Mouse (Mus musculus) limb, embryonic 13.5 days (tissue): ENCODE data around the gene Sh3pxd2a. TPM values are rescaled to one million over a fixed set of nuclear protein-coding genes. Genes with fewer than 3 reads are reported as not detected.

Experiments
- ATAC-seq: fragments of 200-750 bp; cut with Nextera tagmentation; 2 replicates; pipeline ENCODE4 v1.8.0; 2017; ENCODE audit warnings: low read depth, moderate number of reproducible peaks, moderate TSS enrichment; ENCODE audit not compliant: low FRiP score
- H3K27ac ChIP-seq: fragments of 300-500 bp; sonication (generic); 2 replicates; pipeline ENCODE4 v1.5.1; 2015; ENCODE audit warnings: inconsistent platforms, mild to moderate bottlenecking, moderate library complexity
- H3K27me3 ChIP-seq: fragments of 300-500 bp; sonication (generic); 2 replicates; pipeline ENCODE4 v1.6.1; 2015; ENCODE audit warnings: mild to moderate bottlenecking, inconsistent platforms
- H3K36me3 ChIP-seq: fragments of 300-500 bp; sonication (generic); 2 replicates; pipeline ENCODE4 v1.6.1; 2015; ENCODE audit warnings: inconsistent platforms, mild to moderate bottlenecking, moderate library complexity
- H3K4me1 ChIP-seq: fragments of 300-500 bp; sonication (generic); 2 replicates; pipeline ENCODE4 v1.6.1; 2015; ENCODE audit warnings: inconsistent platforms
- H3K4me2 ChIP-seq: fragments of 300-500 bp; sonication (generic); replicated peaks from 2 replicates; pipeline ENCODE4 v1.6.1; 2015; ENCODE audit warnings: inconsistent platforms, mild to moderate bottlenecking, moderate library complexity
- H3K4me3 ChIP-seq: fragments of 300-500 bp; sonication (generic); 2 replicates; pipeline ENCODE4 v1.5.1; 2015; ENCODE audit warnings: moderate library complexity, mild to moderate bottlenecking, inconsistent platforms
- H3K9ac ChIP-seq: fragments of 300-500 bp; sonication (generic); 2 replicates; pipeline ENCODE4 v1.6.1; 2015; ENCODE audit warnings: mild to moderate bottlenecking, inconsistent platforms
- H3K9me3 ChIP-seq: fragments of 300-500 bp; sonication (generic); 2 replicates; pipeline ENCODE4 v1.6.1; 2016; ENCODE audit warnings: inconsistent platforms
- WGBS: fragments of 180-500 bp; shearing (Covaris S2); methylation state at CpG from one replicate; pipeline ENCODE4 v1.1.7; 2015; 5-methylcytosine and 5-hydroxymethylcytosine counted together
- polyA plus RNA-seq: library from polyadenylated mRNA; unstranded; fragments of >200 nt; fragmentation: Nextera tagmentation; extraction: Ambion mirVana; gene quantifications from 2 replicates; pipeline ENCODE4 v1.2.1, GENCODE M21; 2015

The Sh3pxd2a gene
- polyA plus RNA-seq, 1 experiment from 2014 or later, result 10.1 TPM

DNA sequence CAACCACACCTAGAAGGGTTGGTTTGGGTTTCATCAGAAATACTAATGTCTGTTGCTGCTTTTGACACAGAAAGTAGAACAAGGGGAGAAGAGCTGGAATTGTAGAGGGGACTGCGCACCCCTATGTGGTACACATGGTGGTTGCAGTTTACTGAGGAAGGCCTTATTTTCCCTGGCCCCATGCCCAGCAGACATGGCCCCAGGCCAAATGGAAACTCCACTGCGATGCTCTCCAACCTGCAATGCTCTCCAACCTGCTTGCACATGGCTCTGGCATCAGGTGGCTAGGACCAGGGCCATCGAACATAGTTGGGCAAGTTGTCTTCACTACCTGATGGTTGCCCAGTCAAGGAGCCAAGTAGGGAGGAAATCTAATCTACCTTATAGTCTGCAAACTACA, 35.0 kb downstream of the Sh3pxd2a start:
- ATAC-seq, result no peak; the same call in 1 of the 2 replicates
- Histone ChIP-seq H3K27ac (no peak overlapping the region), H3K9me3 (no peaks in the 10 kb centered on the region), H3K4me1 (peaks cover 45% of the 10 kb centered on the region), H3K36me3 (0 out of 2 replicates have a peak, but pooled peaks cover under 1% of the 10 kb centered on the region), H3K27me3 (no peaks in the 10 kb centered on the region; the same call in 1 of the 2 replicates), H3K4me3 (no peak overlapping the region), H3K9ac (no peak overlapping the region), H3K4me2 (no peak overlapping the region)
- WGBS, result 73% methylated on average over 3 of the region's 3 CpGs

DNA sequence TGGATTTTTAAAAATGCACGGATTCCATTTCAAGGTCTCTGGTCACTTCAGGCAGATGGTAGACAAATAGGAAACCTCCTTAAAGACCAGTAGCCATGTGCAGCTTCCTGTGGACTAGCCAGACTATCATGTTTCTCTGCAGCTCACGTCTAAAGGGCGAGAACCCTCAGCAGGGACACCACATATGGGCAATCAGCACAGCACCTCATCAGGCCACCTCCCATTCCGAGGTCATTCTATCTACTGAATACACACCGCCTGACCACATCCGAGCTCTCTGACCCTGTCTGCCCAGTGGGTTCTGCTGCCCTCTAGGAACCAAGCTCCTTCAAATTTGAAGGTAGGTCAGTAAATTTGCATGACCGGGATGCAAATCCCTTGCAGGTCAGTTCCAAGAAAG, 35.4 kb downstream of the Sh3pxd2a start:
- peaks cover 47% of the 10 kb centered on the region for H3K4me1 ChIP-seq
- 34% methylated on average over 7 of the region's 7 CpGs for WGBS
- H3K27me3 ChIP-seq, result no peaks in the 10 kb centered on the region; the same call in 1 of the 2 replicates
- no peak overlapping the region for H3K27ac ChIP-seq
- no peaks in the 10 kb centered on the region for H3K9me3 ChIP-seq
- 0 out of 2 replicates have a peak, but pooled peaks cover 4% of the 10 kb centered on the region for H3K36me3 ChIP-seq
- H3K4me2 ChIP-seq, result no peak overlapping the region
- no peak; the same call in 1 of the 2 replicates for ATAC-seq
- no peak overlapping the region for H3K9ac ChIP-seq
- no peak overlapping the region for H3K4me3 ChIP-seq

DNA sequence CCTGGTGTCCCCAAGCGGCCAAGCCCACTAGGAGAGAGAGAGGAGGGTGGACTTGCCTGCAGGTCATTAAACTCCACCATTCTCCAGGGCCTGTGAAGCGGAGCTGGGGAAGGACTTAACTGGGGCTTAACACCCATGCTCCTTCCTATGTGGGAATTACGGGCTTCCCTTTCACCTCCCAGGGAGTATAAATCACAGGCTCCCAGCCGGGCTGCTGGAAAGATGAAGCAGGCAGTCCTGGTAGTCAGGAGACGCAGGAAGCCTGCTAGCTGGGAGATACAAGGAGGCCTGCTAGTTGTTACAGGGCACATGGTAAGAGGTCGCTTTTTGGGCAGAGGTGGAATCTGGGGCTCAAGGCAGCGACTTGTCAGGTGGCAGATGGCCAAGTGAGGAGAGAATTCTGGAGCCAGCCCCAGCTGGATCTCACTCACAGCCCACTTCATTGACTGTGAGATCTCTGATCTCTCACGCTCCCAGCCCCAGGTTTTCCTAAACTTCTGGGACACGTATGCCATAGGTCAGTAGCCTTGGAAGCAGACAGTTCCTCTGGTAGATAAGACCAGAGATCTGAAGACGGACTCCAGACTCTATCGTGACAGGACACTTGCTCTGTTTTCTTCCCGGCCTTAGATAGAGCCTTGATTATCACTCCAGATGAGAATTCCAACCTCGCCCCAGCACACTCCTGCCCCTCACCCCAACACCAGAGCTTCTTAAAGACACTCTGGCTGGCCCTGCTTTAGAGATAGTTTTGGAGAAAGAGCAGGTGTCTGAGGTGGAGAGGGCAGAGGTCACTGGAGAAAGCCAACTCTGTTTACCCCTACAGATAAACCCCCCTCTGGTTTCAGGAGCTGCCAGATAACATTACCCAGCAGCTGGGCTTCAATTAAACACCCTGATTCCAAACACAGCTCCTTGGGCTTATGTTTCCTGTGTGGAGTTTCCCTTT, 36.1 kb downstream of the Sh3pxd2a start:
- ATAC-seq, result peak; percentile 30; the same call in 1 of the 2 replicates
- peak overlapping the region; percentile 58; the same call in 1 of the 2 replicates for H3K27ac ChIP-seq

DNA sequence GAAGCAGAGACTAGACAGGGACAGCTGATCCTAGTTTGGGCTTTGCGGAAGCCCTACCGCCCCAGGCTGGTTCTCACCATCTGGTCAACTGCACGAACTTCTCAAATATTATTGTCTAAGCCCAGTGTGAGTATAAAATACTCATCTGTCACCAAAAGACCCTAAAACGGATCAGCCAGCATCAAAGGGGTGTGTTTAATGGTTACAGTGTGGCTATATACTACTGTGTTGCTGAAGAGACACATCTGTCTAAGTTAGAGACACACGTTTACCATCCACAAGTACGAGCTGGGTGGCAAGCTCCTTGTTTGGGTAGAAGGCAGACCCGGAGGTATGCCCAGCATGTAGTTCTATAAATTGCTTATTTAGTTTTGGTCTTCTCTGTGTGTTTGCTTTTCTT, 40.6 kb downstream of the Sh3pxd2a start:
- H3K9ac ChIP-seq, result no peak overlapping the region
- H3K4me1 ChIP-seq, result peaks cover 34% of the 10 kb centered on the region
- 0 out of 2 replicates have a peak, but pooled peaks cover 6% of the 10 kb centered on the region for H3K36me3 ChIP-seq
- no peak overlapping the region for H3K4me2 ChIP-seq
- 63% methylated on average over 7 of the region's 7 CpGs for WGBS
- H3K9me3 ChIP-seq, result no peaks in the 10 kb centered on the region
- H3K27me3 ChIP-seq, result no peaks in the 10 kb centered on the region
- H3K27ac ChIP-seq, result no peak overlapping the region
- no peak overlapping the region for H3K4me3 ChIP-seq
- ATAC-seq, result no peak

More for the DNA sequence above, 36.1 kb downstream of the Sh3pxd2a start:
- Histone ChIP-seq H3K27me3 (no peaks in the 10 kb centered on the region; the same call in 1 of the 2 replicates), H3K9ac (no peak overlapping the region), H3K4me3 (no peak overlapping the region), H3K36me3 (0 out of 2 replicates have a peak, but pooled peaks cover 4% of the 10 kb centered on the region), H3K4me2 (peak overlapping the region; percentile 16; the same call in 1 of the 2 replicates), H3K4me1 (peaks cover 47% of the 10 kb centered on the region), H3K9me3 (no peaks in the 10 kb centered on the region)
- 17% methylated on average over 13 of the region's 13 CpGs for WGBS

DNA sequence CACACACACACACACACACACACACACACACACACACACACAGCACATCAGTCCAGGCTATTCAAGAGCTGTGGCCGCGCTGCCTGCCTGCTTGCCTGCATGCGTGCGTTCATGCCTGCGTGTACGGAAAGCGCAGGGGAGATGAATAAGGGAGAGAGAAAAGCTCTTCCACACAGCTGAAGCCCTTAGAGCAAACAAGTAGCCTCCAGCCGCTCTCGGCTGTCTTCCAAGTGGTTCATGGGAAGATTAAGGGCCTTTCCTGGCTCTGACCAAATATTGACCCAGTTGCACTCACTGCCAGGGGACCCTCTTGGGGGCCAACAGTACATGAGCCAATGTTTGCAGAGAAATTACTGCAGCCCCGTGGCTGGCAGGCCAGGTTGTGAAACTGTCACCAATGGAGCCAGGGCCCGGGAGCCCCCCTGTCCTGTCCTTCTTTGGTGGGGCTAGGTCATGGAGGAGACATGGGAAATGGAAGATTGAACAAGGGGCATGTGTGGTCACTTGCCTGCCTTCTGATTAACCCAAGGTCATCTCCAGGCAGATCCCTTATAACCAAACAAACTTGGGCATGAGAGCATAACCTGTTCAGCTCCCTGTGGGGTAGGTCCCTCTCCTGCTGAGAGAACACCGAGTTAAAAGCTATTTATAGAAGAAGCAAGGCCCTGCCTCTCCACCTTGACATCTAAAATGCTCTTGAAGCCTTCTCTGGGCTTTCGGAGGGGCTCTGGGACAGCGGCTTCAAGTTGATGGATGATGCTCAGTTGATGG, 42.9 kb downstream of the Sh3pxd2a start:
- WGBS, result 68% methylated on average over 14 of the region's 14 CpGs
- no peak overlapping the region for H3K4me2 ChIP-seq
- H3K27ac ChIP-seq, result no peak overlapping the region
- no peak for ATAC-seq
- H3K9me3 ChIP-seq, result no peaks in the 10 kb centered on the region
- H3K27me3 ChIP-seq, result no peaks in the 10 kb centered on the region
- H3K4me1 ChIP-seq, result peaks cover 29% of the 10 kb centered on the region
- H3K4me3 ChIP-seq, result no peak overlapping the region
- 0 out of 2 replicates have a peak, but pooled peaks cover 6% of the 10 kb centered on the region for H3K36me3 ChIP-seq
- no peak overlapping the region for H3K9ac ChIP-seq

DNA sequence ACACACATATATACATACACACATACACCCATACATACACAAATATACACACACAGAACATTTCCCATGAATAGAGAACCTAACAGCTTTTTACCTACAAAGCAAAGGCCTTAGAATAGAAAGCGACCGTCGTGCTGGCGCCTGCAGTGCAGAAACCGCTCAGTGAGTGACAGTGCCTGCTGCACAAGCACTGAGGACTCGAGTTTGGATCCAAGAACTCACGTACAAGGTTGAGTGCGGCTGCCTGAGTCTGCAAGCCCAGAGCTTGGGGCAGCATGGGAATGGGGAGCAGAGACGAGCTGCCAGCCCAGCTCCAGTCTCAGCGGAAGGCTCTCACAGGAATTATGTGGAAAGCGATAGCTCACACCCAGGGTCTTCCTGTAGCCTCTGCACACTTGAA, 43.7 kb downstream of the Sh3pxd2a start:
- no peak overlapping the region for H3K27ac ChIP-seq

DNA sequence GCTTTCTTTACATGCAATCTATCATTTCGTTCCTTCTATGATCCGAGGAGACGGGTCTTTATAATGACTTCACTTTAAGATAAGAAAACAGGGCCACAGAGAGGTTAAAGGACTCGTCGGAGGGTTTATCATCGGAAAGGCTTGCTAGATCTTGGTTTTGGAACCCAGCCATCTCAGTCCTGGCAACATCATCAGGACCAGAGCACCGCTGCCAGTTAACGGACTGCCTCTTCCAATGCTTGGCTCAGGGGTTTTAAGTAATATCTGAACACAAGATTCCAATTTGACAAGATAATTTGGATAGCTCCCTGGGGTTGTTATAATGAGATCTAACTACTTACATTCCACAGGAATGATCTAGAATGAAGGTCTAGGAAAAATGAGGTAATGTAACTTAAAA, 45.0 kb downstream of the Sh3pxd2a start:
- Histone ChIP-seq H3K27me3 (no peaks in the 10 kb centered on the region), H3K9ac (no peak overlapping the region), H3K9me3 (no peaks in the 10 kb centered on the region), H3K4me2 (no peak overlapping the region), H3K4me3 (no peak overlapping the region), H3K36me3 (0 out of 2 replicates have a peak, but pooled peaks cover 6% of the 10 kb centered on the region), H3K27ac (no peak overlapping the region), H3K4me1 (peaks cover 46% of the 10 kb centered on the region)
- ATAC-seq, result no peak
- 77% methylated on average over 8 of the region's 8 CpGs for WGBS

More for the DNA sequence above, 43.7 kb downstream of the Sh3pxd2a start:
- ATAC-seq, result no peak
- peaks cover 33% of the 10 kb centered on the region for H3K4me1 ChIP-seq
- H3K27me3 ChIP-seq, result no peaks in the 10 kb centered on the region
- no peak overlapping the region for H3K9ac ChIP-seq
- no peak overlapping the region for H3K4me3 ChIP-seq
- H3K9me3 ChIP-seq, result no peaks in the 10 kb centered on the region
- H3K4me2 ChIP-seq, result no peak overlapping the region
- H3K36me3 ChIP-seq, result 0 out of 2 replicates have a peak, but pooled peaks cover 6% of the 10 kb centered on the region
- 87% methylated on average over 11 of the region's 11 CpGs for WGBS

DNA sequence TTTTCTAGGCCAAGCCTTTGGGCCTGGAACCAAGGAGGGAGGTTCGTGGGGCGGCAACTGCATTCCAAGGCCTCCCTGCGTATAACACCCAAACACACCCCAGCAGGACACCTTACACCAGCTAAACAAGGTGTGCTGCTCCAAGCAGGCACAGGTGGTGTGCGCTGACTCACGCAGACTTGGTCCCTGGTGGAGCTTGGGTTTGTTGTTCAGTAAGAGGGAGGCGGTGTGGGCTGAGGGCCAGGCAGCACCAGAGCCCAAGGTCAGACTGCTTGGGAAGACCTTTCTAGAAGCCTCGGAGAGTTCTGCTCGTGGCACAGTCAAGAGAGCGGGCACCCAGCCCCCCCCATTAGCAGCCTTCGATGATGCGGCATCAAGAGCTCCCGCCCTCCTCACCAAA, 48.0 kb downstream of the Sh3pxd2a start:
- ATAC-seq, result no peak
- Histone ChIP-seq H3K4me2 (no peak overlapping the region), H3K4me3 (no peak overlapping the region), H3K9me3 (no peaks in the 10 kb centered on the region), H3K27ac (no peak overlapping the region), H3K27me3 (no peaks in the 10 kb centered on the region), H3K36me3 (0 out of 2 replicates have a peak, but pooled peaks cover 3% of the 10 kb centered on the region), H3K9ac (0 out of 2 replicates have a peak overlapping the region, but pooled peaks have one; percentile 4), H3K4me1 (peaks cover 39% of the 10 kb centered on the region)
- WGBS, result 88% methylated on average over 12 of the region's 12 CpGs

DNA sequence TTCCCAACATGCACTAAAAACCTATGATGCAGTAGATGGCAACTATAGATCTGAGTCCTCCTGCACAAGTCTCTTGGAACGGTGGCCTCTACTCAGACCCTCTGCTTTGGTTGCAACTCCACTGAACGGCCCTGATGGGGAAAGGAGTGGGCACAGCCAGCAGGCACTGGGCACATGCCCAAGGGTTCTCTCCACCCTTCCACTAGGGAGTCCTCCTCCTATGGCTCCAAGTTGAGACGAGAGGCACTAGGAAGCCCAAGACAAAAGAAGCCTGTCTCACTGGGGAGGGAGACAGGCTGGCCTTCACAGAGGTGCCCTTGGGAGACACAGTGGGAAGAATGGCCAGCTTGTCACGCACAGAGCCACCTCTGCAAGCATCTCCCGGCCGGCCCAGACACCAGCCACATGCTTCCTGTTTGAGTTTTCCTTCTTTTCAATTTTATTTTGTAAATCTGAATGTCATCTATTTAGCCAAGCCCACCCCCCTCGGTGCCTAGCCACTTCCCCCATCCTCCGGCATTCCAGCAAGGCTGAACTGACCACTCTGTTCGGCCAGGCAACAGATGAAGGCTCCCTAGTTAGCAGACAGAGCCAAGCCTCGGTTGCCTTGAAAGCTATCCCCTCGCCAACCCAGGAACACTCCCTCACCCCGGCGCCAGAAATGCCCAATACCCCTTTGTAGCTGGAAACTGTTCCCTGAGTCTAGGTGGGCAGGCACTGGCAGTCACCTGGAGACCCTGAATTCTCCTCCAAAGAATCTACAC, 49.9 kb downstream of the Sh3pxd2a start:
- Histone ChIP-seq H3K27me3 (no peaks in the 10 kb centered on the region), H3K4me1 (peaks cover 44% of the 10 kb centered on the region), H3K4me2 (no peak overlapping the region), H3K4me3 (no peak overlapping the region), H3K9ac (no peak overlapping the region), H3K27ac (peak overlapping the region; percentile 33; the same call in 1 of the 2 replicates), H3K36me3 (0 out of 2 replicates have a peak, but pooled peaks cover 3% of the 10 kb centered on the region), H3K9me3 (no peaks in the 10 kb centered on the region)
- WGBS, result 70% methylated on average over 13 of the region's 13 CpGs
- ATAC-seq, result no peak

DNA sequence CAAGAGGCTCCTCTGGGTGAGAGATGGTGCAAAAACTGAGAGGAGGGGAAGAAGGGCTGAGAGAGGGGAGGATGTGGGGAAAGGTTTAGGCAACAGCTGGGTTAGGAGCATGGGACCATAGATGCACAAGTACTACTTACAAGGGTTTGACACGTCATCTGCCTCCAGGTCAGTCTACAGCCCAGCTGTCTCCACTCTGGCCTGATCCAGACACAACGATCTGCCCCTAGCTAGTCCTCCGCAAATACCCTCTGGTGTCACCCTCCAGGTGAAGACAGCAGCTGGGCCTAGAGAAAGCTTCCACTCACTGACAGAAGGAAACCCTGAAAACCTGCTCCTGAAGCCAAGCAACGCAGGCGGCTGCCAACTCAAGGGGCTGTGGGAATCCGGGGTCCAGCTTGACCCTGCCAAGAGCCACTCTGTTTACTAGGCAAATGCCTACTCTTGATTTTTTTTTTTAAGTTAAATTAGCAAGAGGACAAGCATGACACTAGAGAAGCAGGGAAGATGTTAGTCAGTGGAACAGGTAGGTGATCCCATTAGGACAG, 50.7 kb downstream of the Sh3pxd2a start:
- 79% methylated on average over 6 of the region's 6 CpGs for WGBS
- Histone ChIP-seq H3K4me3 (no peak overlapping the region), H3K9ac (no peak overlapping the region), H3K27me3 (no peaks in the 10 kb centered on the region), H3K36me3 (0 out of 2 replicates have a peak, but pooled peaks cover 3% of the 10 kb centered on the region), H3K4me2 (no peak overlapping the region), H3K4me1 (peaks cover 52% of the 10 kb centered on the region), H3K27ac (no peak overlapping the region), H3K9me3 (no peaks in the 10 kb centered on the region)
- no peak for ATAC-seq
